Mouse (Mus musculus) spleen, adult 2 months (tissue): ENCODE results near the gene Itpripl2.

Experiments used
- CTCF ChIP-seq: fragments of 200-500 bp; IDR thresholded peaks from 2 replicates; pipeline ENCODE4 v1.5.1; 2011; ENCODE audit warnings: mild to moderate bottlenecking, inconsistent platforms; ENCODE audit not compliant: insufficient read depth, insufficient read length, insufficient replicate concordance; ENCODE audit errors: extremely low read depth
- POLR2A ChIP-seq: fragments of 200-500 bp; IDR thresholded peaks from 2 replicates; pipeline ENCODE4 v1.6.1; 2011; ENCODE audit warnings: low read depth, low read length, inconsistent platforms

DNA sequence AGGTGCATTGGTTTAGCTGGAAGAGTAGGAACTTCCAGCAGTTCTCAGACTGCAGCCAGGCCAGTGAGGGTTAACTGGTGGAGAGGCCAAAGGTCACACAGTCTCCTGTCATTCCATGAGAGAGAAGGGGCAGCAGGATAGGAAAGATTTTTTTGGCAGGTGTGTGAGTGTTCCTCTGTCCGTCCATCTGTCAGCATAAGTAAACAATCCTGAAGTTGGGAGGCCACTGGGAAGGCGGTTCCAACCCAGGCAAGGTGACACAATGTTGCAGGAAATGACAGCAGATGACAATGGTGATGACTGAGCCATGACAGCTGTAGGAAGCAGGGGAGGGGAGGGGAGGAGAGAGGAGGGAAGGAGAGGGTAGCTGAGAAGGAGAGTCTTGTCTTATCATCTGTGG lies 38.8 kb downstream of the Itpripl2 start:
- TF ChIP-seq POLR2A (no peak), CTCF (no peak)
